Mouse (Mus musculus): ENCODE data around the gene Myl6.
A peak's percentile ranks its signal among the peaks of the same experiment; 100 is the strongest.
"Not testable (repeated sequence)": the region's sequence is repeated elsewhere in the genome, so short reads cannot be mapped to it uniquely, and the experiment has no call there.

Gene Myl6

GRCm38 (mm10) chr10:128509831-128510230 is 15.9 kb upstream of the Myl6 start:
- no peak for DNase-seq (ENCODE audit: low read depth, low spot score)

DNA sequence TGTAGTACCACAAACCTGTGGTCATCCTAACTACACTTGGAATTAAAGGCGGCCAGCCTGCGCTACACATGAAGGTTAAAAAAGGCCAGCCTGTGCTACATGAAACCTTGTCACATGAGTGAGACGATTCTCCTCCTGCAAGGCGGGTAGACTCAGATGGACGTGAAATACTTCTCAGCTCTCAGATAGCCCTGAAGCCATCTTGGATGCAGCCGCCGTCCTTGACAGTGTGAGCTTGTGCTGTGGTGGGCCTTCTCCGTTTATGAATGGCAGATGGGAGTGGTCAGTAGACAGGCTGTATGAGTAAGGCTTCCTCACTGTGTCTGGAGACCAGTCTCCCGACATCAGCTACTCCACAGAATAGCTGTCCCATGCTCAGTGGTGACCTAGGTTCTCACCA is 15.3 kb upstream of the Myl6 start:
- DNase-seq (ENCODE audit: low read depth, low spot score): no peak

GRCm38 (mm10) chr10:128508260-128508659 is 14.3 kb upstream of the Myl6 start:
- DNase-seq (ENCODE audit: low read depth, low spot score): no peak

- DNase-seq (ENCODE audit: low read depth, low spot score): no peak
Observed at GRCm38 (mm10) chr10:128505974-128506373, 12.0 kb upstream of the Myl6 start.

GRCm38 (mm10) chr10:128505371-128505667 is 11.4 kb upstream of the Myl6 start:
- not testable (repeated sequence) for DNase-seq (ENCODE audit: low read depth, low spot score)

DNA sequence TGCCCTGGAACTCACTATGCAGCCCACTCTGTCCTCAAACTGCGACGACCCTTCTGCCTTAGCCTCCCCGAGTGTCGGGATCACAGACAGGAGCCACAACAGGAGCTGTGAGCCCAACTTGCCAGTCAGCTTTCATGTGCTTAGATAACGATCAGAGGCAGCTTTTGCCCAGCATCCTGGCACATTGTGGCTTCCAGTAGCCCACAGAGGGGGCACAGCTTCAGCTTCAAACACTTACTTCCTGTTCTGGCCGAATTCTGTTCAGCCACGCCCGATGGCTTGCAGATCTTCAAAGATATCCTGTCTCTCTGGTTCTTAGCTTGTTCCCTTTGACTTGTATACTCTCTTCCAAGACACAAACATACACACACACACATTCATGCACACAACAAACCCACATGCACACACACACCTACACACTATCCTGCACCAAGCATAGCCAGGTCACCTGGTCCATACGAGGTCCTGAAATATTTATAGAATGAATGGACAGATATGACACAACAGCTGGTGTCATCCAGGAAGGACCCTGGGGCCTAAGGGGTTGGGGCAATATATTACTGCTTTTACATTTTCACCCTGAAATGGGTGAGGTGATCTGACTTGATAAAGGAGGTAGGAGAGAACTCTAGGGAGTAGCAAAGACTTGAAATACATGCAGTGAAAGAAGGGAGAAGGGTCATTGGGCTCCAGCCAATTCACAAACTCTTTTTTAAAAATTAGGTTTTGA is 10.9 kb upstream of the Myl6 start:
- DNase-seq (ENCODE audit: low read depth, low spot score): no peak

- no peak for DNase-seq (ENCODE audit: low read depth, low spot score)
Observed at GRCm38 (mm10) chr10:128504012-128504411, 10.1 kb upstream of the Myl6 start.

DNA sequence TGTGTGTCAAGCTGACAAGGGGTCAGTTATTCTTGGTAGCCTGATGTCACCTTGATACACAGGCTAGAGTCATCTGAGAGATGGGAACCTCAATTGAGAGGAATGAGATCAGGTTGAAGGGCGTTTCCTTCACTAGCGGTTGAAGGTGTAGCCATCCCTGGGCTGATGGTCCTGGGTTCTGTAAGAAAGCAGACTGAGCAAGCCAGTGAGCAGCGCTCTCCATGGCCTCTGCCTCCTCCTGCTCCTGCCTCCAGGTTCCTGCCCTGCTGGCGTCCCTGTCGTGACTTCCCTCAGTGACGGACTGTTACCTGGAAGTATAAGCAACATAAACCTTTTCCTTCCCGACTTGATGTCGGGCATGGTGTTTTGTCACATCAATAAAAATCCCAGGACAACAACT is 9.6 kb upstream of the Myl6 start:
- DNase-seq (ENCODE audit: low read depth, low spot score): no peak

DNA sequence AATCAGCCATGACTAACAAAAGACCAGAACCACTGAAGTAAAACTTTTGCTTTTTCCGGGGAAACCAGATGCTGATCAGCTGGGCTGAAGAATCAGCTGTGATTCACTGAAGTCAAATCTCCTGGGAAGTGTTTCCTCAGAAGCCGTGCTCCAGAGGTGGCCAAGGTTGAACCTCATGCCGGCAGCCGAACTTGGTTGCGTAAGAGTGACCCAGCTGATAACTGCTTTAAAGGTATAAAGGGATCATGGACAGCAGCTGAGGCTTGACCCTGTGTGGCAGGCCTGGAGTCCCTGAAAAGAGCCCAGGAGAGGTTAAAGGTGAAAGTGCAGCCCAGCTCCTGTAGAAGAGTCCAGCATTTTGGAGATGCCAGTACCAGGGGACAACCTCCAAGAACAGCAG is 8.4 kb upstream of the Myl6 start:
- DNase-seq (ENCODE audit: low read depth, low spot score): no peak

DNA sequence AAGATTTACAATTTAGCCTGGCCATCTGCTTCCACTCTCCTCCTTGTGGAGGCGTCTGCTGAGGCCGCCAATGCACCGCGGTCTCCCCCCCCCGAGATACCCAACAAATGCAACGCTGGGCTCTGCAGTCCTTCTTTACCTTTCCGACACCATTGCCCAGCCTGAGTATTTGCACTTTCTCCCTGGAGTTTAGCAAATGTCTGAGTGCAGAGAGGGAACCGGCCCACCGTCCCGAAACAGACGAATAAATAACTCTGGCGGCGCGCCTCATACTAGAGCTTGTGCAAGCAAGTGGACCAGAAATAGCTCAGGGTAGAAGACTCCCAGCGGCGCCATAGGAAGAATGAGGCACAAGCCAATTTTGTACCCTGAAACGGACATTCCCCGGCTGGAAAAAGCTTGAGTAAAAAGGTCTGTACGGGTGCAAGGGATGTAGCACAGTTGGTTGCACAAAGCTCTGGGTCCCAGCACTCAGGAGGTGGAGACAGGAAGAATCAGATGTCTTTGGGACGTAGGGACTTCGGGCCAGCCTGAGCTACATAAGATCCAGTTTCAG is 5.2 kb upstream of the Myl6 start:
- peak; percentile 37 for DNase-seq (ENCODE audit: low read depth, low spot score)

DNA sequence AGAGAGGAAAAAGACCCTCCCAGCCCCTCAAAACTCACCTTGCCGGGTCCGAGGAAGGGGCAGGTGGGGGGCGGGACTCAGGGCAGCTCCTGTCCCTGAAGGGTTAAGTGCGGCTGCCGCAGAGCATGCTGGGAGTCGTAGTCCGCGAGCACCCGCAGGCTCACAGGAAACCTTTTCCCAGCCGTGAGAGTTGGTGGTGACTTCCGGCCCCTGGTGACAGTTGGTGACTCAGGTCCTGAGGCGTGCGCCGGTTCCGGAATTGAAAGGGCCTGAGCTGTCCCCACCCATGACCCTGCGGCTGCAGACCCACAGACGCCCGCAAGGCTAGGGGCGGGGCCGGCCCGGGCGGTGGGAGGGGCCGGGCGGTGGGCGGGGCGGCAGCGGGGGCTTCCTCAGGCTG is 4.6 kb upstream of the Myl6 start, which contains the start of gene Myl6b:
Gene Myl6b (minus strand): TSS at position 96 of the 400 bp plus-strand sequence.
- peak; percentile 97 for DNase-seq (ENCODE audit: low read depth, low spot score)

GRCm38 (mm10) chr10:128497134-128497737 is 3.3 kb upstream of the Myl6 start:
- DNase-seq (ENCODE audit: low read depth, low spot score): no peak

- no peak for DNase-seq (ENCODE audit: low read depth, low spot score)
Observed at GRCm38 (mm10) chr10:128496509-128497077, 2.6 kb upstream of the Myl6 start.

DNA sequence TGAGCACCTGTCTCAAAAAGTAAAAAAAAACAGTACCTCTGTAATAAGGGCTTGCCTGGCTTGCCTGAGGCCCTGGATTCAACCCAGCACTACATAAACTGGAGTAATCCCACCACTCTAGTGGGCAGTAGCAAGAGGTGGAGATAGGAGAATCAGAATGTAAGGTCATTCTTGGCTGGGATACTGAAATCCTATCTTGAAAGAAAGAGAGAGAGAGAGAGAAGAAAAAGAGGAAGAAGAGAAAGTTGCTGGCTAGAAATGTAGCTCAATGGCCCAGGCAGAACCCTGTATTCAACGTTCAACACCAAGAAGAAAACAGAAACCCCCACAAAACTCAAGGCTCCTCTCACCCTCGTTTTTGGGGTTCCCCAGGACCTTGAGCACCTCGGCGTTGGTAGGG is 2.0 kb upstream of the Myl6 start:
- DNase-seq (ENCODE audit: low read depth, low spot score): no peak

DNA sequence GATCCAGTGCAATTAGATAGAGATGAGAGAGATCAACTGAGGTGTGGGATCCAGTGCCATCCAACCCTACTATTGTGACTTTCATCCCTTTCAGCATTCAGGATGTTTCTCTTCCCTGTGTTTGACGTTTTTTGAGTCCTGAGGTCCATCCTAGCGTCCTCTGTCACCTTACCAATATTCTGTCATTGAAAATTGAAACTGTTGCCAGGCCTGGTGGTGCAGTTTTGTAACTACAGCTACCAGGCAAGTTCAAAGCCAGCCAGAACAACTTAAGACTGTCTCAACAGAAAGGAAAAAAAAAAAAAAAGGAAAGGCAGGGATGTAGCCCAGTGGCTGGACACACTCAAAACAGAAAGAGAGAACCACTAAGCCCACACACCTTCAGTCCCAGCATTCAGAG is 1.3 kb upstream of the Myl6 start:
- no peak for DNase-seq (ENCODE audit: low read depth, low spot score)

- no peak for DNase-seq (ENCODE audit: low read depth, low spot score)
Observed at GRCm38 (mm10) chr10:128494667-128495245, 811 bp upstream of the Myl6 start.

DNA sequence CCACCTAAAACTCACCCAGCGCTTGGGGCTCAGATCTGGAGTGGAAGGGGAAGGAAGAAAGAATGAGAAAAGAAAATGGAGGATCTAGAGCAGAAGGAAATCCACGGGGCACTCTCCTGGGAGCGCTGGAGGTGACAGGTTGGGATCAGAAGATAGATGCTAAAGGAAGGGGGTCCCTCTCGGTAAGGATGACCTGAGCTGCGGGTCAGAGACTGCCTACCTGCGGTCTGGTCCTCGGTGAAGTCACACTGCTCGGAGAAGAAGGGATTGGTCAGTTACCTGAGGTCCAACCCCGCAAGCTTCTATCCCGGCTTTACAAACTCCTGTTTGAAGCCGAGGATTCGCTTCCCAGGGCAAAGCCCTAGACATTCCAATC is 638 bp downstream of the Myl6 start:
- DNase-seq (ENCODE audit: low read depth, low spot score): no peak

GRCm38 (mm10) chr10:128492633-128493311 is 1.2 kb downstream of the Myl6 start:
- peak; percentile 61 for DNase-seq (ENCODE audit: low read depth, low spot score)

DNA sequence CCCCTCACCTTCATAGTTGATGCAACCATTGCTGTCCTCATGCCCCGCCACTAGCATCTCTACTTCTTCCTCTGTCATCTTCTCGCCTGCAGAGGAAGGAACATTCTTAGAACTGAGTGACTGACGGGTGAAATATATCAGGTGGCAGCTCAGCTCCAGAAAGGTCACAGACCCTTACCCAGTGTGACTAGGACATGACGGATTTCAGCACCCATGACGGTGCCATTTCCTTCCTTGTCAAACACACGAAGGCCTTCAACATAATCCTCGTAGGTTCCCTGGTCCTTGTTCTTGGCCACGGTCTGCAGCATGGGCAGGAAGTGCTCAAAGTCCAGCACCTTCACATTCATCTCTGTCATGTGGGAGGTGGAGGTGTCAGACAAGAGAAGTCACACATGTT is 1.9 kb downstream of the Myl6 start:
- not testable (repeated sequence) for DNase-seq (ENCODE audit: low read depth, low spot score)

- no peak for DNase-seq (ENCODE audit: low read depth, low spot score)
Observed at GRCm38 (mm10) chr10:128491495-128491894, 2.5 kb downstream of the Myl6 start.

DNA sequence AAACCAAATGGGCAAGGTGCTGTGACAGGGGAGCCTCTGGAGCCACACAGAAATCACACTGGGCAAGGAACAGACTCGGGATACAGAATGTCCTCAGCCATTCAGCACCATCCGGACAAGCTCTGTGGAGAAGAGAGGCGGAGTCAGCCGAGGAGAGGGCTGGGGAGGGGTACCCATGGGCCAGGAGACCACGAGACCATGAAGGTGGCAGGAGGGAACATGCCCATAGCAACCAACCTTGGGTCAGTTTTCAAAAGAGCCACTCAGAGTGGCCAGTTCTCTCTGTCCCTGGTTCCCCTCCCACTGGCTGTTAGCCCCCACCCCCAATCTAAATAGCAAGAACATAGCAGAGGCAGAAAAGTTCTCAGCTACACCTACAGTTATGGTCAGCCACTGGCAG is 3.0 kb downstream of the Myl6 start:
- no peak for DNase-seq (ENCODE audit: low read depth, low spot score)

- no peak for DNase-seq (ENCODE audit: low read depth, low spot score)
Observed at GRCm38 (mm10) chr10:128490232-128490631, 3.7 kb downstream of the Myl6 start.

All from mesoderm, embryonic 11.5 days (tissue).